Mouse (Mus musculus): ENCODE results near the gene Ssbp2. TPM values are rescaled to one million over a fixed set of nuclear protein-coding genes. Genes with fewer than 3 reads are reported as not detected.

Gene Ssbp2
- polyA plus RNA-seq, 1 experiment: 2.5 TPM

DNA sequence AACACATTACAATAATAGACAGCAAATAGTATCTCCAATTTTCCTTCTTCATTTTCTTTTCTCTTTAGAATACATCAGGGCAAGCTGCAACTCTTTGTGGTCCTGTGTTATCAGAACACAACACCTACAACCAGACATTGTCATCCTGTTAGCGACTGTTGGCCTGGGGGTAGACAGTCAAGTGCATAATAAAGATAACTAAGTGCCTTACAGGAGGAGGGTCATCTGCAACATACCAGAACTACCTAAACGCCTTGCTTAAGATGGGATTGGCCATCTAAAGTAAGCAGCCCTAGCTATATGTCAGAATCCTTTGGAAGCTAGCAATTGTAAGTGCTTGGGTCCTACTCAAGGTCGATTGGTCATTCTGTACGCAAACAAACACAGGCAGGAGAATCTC is 2.1 kb upstream of the Ssbp2 start:
- no peaks in the 10 kb centered on the region for H3K27me3 ChIP-seq (ENCODE audit: control insufficient read depth)
- H3K4me1 ChIP-seq (ENCODE audit: control insufficient read depth): peaks cover 62% of the 10 kb centered on the region
- H3K36me3 ChIP-seq (ENCODE audit: control insufficient read depth): no peaks in the 10 kb centered on the region
- no peaks in the 10 kb centered on the region for H3K9me3 ChIP-seq (ENCODE audit: control insufficient read depth, low read length)
- TF ChIP-seq TAL1 (IDR thresholded peaks at IDR 0.05; ENCODE audit: low read length) (peak; percentile 50), GATA1 (IDR thresholded peaks at IDR 0.05; ENCODE audit: low read length) (no peak)
- no peak overlapping the region for H3K4me3 ChIP-seq (replicated peaks)

DNA sequence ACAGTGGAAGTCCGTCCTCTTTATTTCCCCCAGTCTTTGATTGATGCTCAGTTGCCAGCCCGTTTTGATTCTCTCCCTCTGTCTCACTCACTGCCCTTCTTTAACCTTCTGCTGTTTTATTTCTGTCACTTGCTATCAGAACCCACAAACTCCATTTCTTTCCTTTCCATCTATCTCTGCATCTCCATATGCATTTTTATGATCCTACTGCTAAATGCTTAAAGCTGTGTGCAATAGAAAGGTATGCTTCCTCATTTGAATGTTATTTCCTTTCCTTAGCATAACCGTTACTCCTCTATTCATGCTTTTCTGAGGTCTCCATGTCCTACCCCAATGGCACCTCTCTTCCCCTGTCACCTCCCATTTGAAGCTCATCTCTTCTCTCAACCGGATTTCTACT is 594 bp upstream of the Ssbp2 start:
- TF ChIP-seq GATA1 (IDR thresholded peaks at IDR 0.05; ENCODE audit: low read length) (no peak), TAL1 (IDR thresholded peaks at IDR 0.05; ENCODE audit: low read length) (no peak)
- Histone ChIP-seq H3K27me3 (ENCODE audit: control insufficient read depth) (no peaks in the 10 kb centered on the region), H3K9me3 (ENCODE audit: control insufficient read depth, low read length) (no peaks in the 10 kb centered on the region), H3K36me3 (ENCODE audit: control insufficient read depth) (no peaks in the 10 kb centered on the region), H3K4me1 (ENCODE audit: control insufficient read depth) (peaks cover 74% of the 10 kb centered on the region), H3K4me3 (replicated peaks) (peak overlapping the region; percentile 96)

DNA sequence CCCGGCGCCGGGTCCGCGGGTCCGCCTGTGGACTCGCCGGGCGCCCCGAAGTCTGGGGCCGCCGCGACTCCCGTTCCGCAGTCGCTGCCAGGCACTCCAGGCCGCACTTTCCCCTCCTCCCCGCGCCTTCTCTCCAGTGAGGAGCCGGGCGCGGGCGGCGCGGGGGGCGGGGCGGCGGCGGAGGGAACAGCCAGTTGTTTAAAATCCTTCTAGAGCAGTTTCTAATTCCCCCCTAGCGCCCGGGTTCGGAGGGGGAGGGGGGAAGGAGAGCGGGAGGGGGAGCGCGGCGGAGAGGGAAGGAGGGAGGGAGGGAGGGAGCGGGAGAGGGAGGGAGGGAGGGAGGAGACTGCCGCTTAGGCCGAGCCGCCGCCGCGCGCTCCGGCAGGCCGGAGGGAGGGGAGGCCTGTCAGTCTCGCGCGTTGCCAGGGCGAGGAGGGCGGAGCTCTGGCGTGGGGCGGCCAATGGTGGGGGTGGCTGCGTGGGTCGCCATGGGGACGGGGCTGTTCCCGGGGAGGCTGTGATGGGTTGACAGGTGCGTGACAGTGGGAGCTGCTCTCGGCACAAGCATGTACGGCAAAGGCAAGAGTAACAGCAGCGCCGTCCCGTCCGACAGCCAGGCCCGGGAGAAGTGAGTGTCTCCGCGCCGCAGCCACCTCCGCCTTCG is 670 bp downstream of the Ssbp2 start:
- TF ChIP-seq TAL1 (IDR thresholded peaks at IDR 0.05; ENCODE audit: low read length) (no peak), GATA1 (IDR thresholded peaks at IDR 0.05; ENCODE audit: low read length) (no peak)
- H3K4me3 ChIP-seq (replicated peaks): peak overlapping the region; percentile 96
- H3K27me3 ChIP-seq (ENCODE audit: control insufficient read depth): no peaks in the 10 kb centered on the region
- peaks cover 80% of the 10 kb centered on the region for H3K4me1 ChIP-seq (ENCODE audit: control insufficient read depth)
- H3K36me3 ChIP-seq (ENCODE audit: control insufficient read depth): no peaks in the 10 kb centered on the region
- H3K9me3 ChIP-seq (ENCODE audit: control insufficient read depth, low read length): no peaks in the 10 kb centered on the region

GRCm38 (mm10) chr13:91461299-91461698 is 1.2 kb downstream of the Ssbp2 start:
- H3K4me1 ChIP-seq (ENCODE audit: control insufficient read depth): peaks cover 79% of the 10 kb centered on the region
- H3K4me3 ChIP-seq (replicated peaks): peak overlapping the region; percentile 96
- no peaks in the 10 kb centered on the region for H3K36me3 ChIP-seq (ENCODE audit: control insufficient read depth)
- TF ChIP-seq TAL1 (IDR thresholded peaks at IDR 0.05; ENCODE audit: low read length): no peak
- no peak for TF ChIP-seq GATA1 (IDR thresholded peaks at IDR 0.05; ENCODE audit: low read length)
- H3K9me3 ChIP-seq (ENCODE audit: control insufficient read depth, low read length): no peaks in the 10 kb centered on the region
- no peaks in the 10 kb centered on the region for H3K27me3 ChIP-seq (ENCODE audit: control insufficient read depth)

- Histone ChIP-seq H3K27me3 (ENCODE audit: control insufficient read depth) (no peaks in the 10 kb centered on the region), H3K4me3 (replicated peaks) (peak overlapping the region; percentile 96), H3K36me3 (ENCODE audit: control insufficient read depth) (no peaks in the 10 kb centered on the region), H3K4me1 (ENCODE audit: control insufficient read depth) (peaks cover 75% of the 10 kb centered on the region), H3K9me3 (ENCODE audit: control insufficient read depth, low read length) (no peaks in the 10 kb centered on the region)
- TF ChIP-seq TAL1 (IDR thresholded peaks at IDR 0.05; ENCODE audit: low read length) (no peak), GATA1 (IDR thresholded peaks at IDR 0.05; ENCODE audit: low read length) (no peak)
Observed at GRCm38 (mm10) chr13:91461711-91462351, 1.7 kb downstream of the Ssbp2 start.

DNA sequence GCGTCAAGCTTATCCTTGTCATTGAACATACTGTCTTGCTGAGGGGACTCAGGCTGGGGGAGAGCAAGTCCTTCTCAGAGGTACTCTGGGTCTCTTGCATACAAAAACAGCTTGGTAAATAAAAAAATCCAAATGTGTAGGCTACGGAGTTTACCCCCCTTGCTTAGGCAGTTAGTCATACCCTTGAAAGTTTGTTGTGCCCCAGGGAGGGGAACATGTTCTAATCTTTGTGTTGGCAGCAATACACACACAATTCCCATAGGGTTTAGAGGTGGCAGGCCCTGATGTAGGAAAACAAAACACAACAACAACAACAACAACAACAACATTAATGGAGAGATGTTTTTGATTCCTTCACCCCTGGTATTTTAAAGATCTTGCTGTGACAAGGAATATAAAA is 2.3 kb downstream of the Ssbp2 start:
- Histone ChIP-seq H3K36me3 (ENCODE audit: control insufficient read depth) (no peaks in the 10 kb centered on the region; the same call in 1 of the 2 replicates), H3K9me3 (ENCODE audit: control insufficient read depth, low read length) (no peaks in the 10 kb centered on the region), H3K4me3 (replicated peaks) (peak overlapping the region; percentile 96), H3K27me3 (ENCODE audit: control insufficient read depth) (no peaks in the 10 kb centered on the region), H3K4me1 (ENCODE audit: control insufficient read depth) (peaks cover 73% of the 10 kb centered on the region)
- TF ChIP-seq GATA1 (IDR thresholded peaks at IDR 0.05; ENCODE audit: low read length) (no peak), TAL1 (IDR thresholded peaks at IDR 0.05; ENCODE audit: low read length) (no peak)

DNA sequence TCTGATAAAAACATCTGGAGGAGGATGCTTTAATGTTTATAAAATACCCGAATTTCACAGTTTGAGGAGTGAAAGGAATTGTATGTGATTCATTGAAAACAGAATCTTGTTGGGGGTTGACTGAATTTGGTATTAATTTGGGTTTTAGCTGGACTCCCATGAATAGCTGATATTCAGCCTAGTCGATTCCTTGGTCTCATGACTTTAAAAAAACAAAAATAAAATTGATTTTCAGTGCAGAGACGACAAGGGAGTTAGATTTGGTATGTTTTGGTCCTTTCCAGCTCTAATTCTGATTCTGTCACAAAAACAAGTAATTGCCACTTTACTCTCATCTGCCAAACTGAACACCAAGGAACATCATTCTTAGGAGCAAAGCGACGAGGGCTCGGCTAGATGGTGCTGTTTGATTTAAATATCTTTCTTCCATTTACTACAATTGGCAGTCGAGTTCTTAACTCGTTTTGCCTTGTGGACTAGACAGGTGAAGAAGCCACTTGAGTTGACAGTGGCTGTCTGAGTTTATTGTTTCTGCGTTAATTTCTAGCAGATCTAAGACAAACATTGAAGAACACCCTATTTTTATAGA is 2.9 kb downstream of the Ssbp2 start:
- H3K27me3 ChIP-seq (ENCODE audit: control insufficient read depth): no peaks in the 10 kb centered on the region
- no peaks in the 10 kb centered on the region; the same call in 1 of the 2 replicates for H3K36me3 ChIP-seq (ENCODE audit: control insufficient read depth)
- peak overlapping the region; percentile 96 for H3K4me3 ChIP-seq (replicated peaks)
- H3K9me3 ChIP-seq (ENCODE audit: control insufficient read depth, low read length): no peaks in the 10 kb centered on the region
- TF ChIP-seq TAL1 (IDR thresholded peaks at IDR 0.05; ENCODE audit: low read length) (no peak), GATA1 (IDR thresholded peaks at IDR 0.05; ENCODE audit: low read length) (no peak)
- H3K4me1 ChIP-seq (ENCODE audit: control insufficient read depth): peaks cover 67% of the 10 kb centered on the region

DNA sequence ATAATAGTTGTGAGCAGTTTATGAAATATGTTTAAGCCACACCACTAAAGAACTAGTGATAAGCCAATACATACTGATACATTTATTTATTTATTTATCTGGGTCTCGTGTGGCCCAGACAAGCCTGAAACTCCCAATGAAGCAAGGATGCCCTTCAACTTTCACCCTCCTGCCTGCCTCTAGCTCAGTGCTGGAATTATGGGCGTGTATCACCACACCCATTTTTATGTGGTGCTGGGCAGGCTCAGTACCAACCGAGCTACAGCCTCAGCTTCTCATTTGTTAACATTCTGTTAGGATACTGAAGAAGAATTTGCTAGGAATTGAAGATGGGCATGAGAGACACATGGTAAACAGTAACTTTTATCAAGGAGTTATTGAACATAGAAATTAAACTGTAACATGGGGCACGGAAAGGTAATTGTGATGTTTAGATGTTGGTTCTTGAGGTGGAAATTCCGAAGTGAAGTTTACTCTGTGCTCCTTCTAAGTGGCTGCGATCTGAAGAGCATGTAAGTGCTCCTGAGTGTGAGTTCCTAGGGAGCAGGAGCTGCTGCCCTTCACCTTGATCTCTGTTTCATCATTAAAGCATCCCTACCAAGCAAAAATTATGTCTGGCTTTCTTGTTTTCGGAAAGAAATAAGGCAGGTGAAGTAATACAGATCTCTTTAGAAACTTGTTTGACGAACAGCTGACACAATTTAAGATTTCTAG is 5.1 kb downstream of the Ssbp2 start:
- TF ChIP-seq GATA1 (IDR thresholded peaks at IDR 0.05; ENCODE audit: low read length): no peak
- TF ChIP-seq TAL1 (IDR thresholded peaks at IDR 0.05; ENCODE audit: low read length): no peak
- peaks cover 52% of the 10 kb centered on the region for H3K4me1 ChIP-seq (ENCODE audit: control insufficient read depth)
- no peaks in the 10 kb centered on the region for H3K27me3 ChIP-seq (ENCODE audit: control insufficient read depth)
- H3K36me3 ChIP-seq (ENCODE audit: control insufficient read depth): no peaks in the 10 kb centered on the region; the same call in none of the 2 replicates
- no peaks in the 10 kb centered on the region for H3K9me3 ChIP-seq (ENCODE audit: control insufficient read depth, low read length)
- H3K4me3 ChIP-seq (replicated peaks): peak overlapping the region; percentile 12

GRCm38 (mm10) chr13:91471566-91471965 is 11.5 kb downstream of the Ssbp2 start:
- H3K27me3 ChIP-seq (ENCODE audit: control insufficient read depth): no peaks in the 10 kb centered on the region
- H3K9me3 ChIP-seq (ENCODE audit: control insufficient read depth, low read length): peaks cover 6% of the 10 kb centered on the region
- no peak for TF ChIP-seq GATA1 (IDR thresholded peaks at IDR 0.05; ENCODE audit: low read length)
- TF ChIP-seq TAL1 (IDR thresholded peaks at IDR 0.05; ENCODE audit: low read length): no peak
- peaks cover 21% of the 10 kb centered on the region for H3K36me3 ChIP-seq (ENCODE audit: control insufficient read depth)
- peaks cover 67% of the 10 kb centered on the region for H3K4me1 ChIP-seq (ENCODE audit: control insufficient read depth)
- H3K4me3 ChIP-seq (replicated peaks): no peak overlapping the region

Measured in erythroblast, embryonic 14.5 days (primary cell).